Mouse (Mus musculus) kidney, embryonic 16.5 days (tissue): Measurements from ENCODE around the gene 9130008F23Rik. TPM values are rescaled to one million over a fixed set of nuclear protein-coding genes. Genes with fewer than 3 reads are reported as not detected.

Source experiments
- ATAC-seq: fragments of 200-750 bp; cut with Nextera tagmentation; 2 replicates; pipeline ENCODE4 v1.8.0; 2017; ENCODE audit warnings: moderate TSS enrichment; ENCODE audit not compliant: low FRiP score, low TSS enrichment
- H3K27ac ChIP-seq: fragments of 300-500 bp; sonication (generic); 2 replicates; pipeline ENCODE4 v1.5.1; 2014; ENCODE audit warnings: low read length
- H3K27me3 ChIP-seq: fragments of 300-500 bp; sonication (generic); 2 replicates; pipeline ENCODE4 v1.6.1; 2014; ENCODE audit warnings: low read length, control low read depth, mixed read lengths; ENCODE audit not compliant: insufficient read depth
- H3K36me3 ChIP-seq: fragments of 300-500 bp; sonication (generic); 2 replicates; pipeline ENCODE4 v1.6.1; 2014; ENCODE audit warnings: low read length, control low read depth, mixed read lengths; ENCODE audit not compliant: insufficient read depth
- H3K4me1 ChIP-seq: fragments of 300-500 bp; sonication (generic); 2 replicates; pipeline ENCODE4 v1.6.1; 2014; ENCODE audit warnings: low read length, control low read depth, mixed read lengths; ENCODE audit not compliant: insufficient read depth
- H3K4me2 ChIP-seq: fragments of 300-500 bp; sonication (generic); replicated peaks from 2 replicates; pipeline ENCODE4 v1.6.1; 2014; ENCODE audit warnings: low read depth, low read length
- H3K4me3 ChIP-seq: fragments of 300-500 bp; sonication (generic); 2 replicates; pipeline ENCODE4 v1.5.1; 2014; ENCODE audit warnings: mild to moderate bottlenecking, low read length
- H3K9ac ChIP-seq: fragments of 300-500 bp; sonication (generic); replicated peaks from 2 replicates; pipeline ENCODE4 v1.6.1; 2014; ENCODE audit warnings: low read length
- H3K9me3 ChIP-seq: fragments of 300-500 bp; sonication (generic); 2 replicates; pipeline ENCODE4 v1.6.1; 2016; ENCODE audit warnings: low read length, control low read depth
- WGBS: fragments of 180-500 bp; shearing (Covaris S2); extraction: QIAGEN DNeasy Blood & Tissue Kit; methylation state at CpG from one replicate; pipeline ENCODE4 v1.1.7; 2014; 5-methylcytosine and 5-hydroxymethylcytosine counted together
- polyA plus RNA-seq: library from polyadenylated mRNA; unstranded; fragments of >200 nt; fragmentation: Nextera tagmentation; extraction: Ambion mirVana; gene quantifications from 2 replicates; pipeline ENCODE4 v1.2.1, GENCODE M21; 2015

9130008F23Rik gene
- polyA plus RNA-seq, 1 experiment from 2014 or later = 2.3 TPM

DNA sequence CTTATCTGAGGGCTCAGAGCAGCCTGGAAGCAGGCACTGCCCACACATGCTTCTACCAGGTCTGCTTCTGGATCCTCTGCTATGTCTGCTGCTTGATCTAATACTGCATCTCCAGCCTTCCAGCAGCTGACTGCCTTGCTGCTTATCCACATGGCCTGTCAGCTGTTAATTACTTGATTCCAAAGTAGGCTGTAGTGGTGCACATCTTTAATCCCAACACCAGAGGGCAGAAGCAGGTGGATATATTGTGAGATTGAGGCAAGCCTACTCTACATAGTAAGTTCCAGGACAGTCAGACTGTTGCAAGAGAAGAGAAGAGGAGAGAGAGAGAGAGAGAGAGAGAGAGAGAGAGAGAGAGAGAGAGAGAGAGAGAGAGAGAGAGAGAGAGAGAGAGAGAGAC lies 43.1 kb downstream of the 9130008F23Rik start:
- H3K4me1 ChIP-seq = no peaks in the 10 kb centered on the region
- no peaks in the 10 kb centered on the region for H3K36me3 ChIP-seq
- peak; percentile 61; the same call in 1 of the 2 replicates for ATAC-seq
- no peaks in the 10 kb centered on the region for H3K9me3 ChIP-seq
- H3K4me2 ChIP-seq = no peak overlapping the region
- H3K9ac ChIP-seq = no peak overlapping the region
- H3K27me3 ChIP-seq = no peaks in the 10 kb centered on the region
- no peak overlapping the region for H3K4me3 ChIP-seq
- no peak overlapping the region for H3K27ac ChIP-seq

DNA sequence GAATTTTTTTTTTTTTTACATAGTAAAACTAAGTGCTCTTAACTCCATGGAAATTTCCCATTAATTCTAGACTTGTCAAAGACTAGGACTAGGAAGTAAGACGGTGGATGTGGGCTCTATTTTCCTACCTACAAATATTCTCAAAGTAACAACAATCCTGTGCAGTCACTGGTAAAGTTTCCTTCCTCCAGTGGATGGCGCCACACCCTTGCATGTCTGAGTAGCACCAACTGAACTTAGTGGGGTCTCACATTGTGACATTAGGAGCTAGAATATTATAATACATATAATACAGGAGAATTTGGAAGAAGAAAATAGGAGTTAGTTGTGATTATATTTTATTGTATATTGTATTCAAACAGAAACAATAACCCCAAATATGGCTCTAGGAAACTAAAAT lies 48.5 kb downstream of the 9130008F23Rik start:
- no peak for ATAC-seq
- no peaks in the 10 kb centered on the region for H3K9me3 ChIP-seq
- no peak overlapping the region for H3K4me3 ChIP-seq
- WGBS = 44% methylated on average over 2 of the region's 2 CpGs
- H3K27me3 ChIP-seq = no peaks in the 10 kb centered on the region
- H3K4me2 ChIP-seq = no peak overlapping the region
- H3K4me1 ChIP-seq = no peaks in the 10 kb centered on the region
- H3K36me3 ChIP-seq = no peaks in the 10 kb centered on the region
- H3K9ac ChIP-seq = no peak overlapping the region
- no peak overlapping the region for H3K27ac ChIP-seq

Other genes starting within 250 kb of the 9130008F23Rik start
- gene Esp3, start 248.5 kb downstream of the 9130008F23Rik start, polyA plus RNA-seq = not detected in 2 replicates
- gene Esp1, start 153.4 kb downstream of the 9130008F23Rik start, polyA plus RNA-seq = not detected in 2 replicates
- gene Crisp2, start 73.6 kb downstream of the 9130008F23Rik start, polyA plus RNA-seq = not detected in 2 replicates
- gene Rhag, start 69.4 kb downstream of the 9130008F23Rik start, polyA plus RNA-seq = 0.76 and 1.3 TPM in 2 replicates
- gene Glyatl3, start 33.8 kb upstream of the 9130008F23Rik start, polyA plus RNA-seq = not detected in 2 replicates
- 53.8 and 55.5 TPM in 2 replicates for gene Mut, start 54.1 kb upstream of the 9130008F23Rik start, polyA plus RNA-seq
- 25.7 and 28.9 TPM in 2 replicates for gene Cenpq, start 54.5 kb upstream of the 9130008F23Rik start, polyA plus RNA-seq